In genomic region chr12:56781196-56781595, GRCm38 (mm10) we compare ENCODE assay signal across 13 mouse cellular contexts.
DNase-seq lines count a peak whose midpoint lies in the region; ATAC-seq and TF ChIP-seq lines count a peak whose summit lies in the region.
"Had no signal": no experiment of that assay in that cellular context is flagged by ENCODE, and none has a peak within 500 bp of the region (broad histone marks: within the 10 kb centered on the region; RNA-seq: fewer than 3 reads in every experiment).

No protein-coding gene starts in this region.

- H3K27ac ChIP-seq in limb, embryonic 14.5 days (replicated peaks; ENCODE audit: low read depth, low read length), result no peak overlapping the region
- H3K27ac ChIP-seq in limb, embryonic 10.5 days, result no peak overlapping the region
- H3K27ac ChIP-seq: hindbrain, embryonic 13.5 days; liver, embryonic 12.5 days; macrophage had no signal

- 0 out of 2 replicates have a peak, but pooled peaks cover 3% of the 10 kb centered on the region for H3K4me1 ChIP-seq in limb, embryonic 14.5 days (ENCODE audit: control insufficient read depth, insufficient read depth, low read length)
- no peaks in the 10 kb centered on the region for H3K4me1 ChIP-seq in limb, embryonic 10.5 days
- H3K4me1 ChIP-seq: heart, embryonic 12.5 days; hindbrain, embryonic 13.5 days; liver, embryonic 12.5 days had no signal

- peak; percentile 44; the same call in 1 of the 2 replicates for ATAC-seq in limb, embryonic 14.5 days (ENCODE audit: low FRiP score, low read depth)
- ATAC-seq: CD4-positive, CD25-positive, alpha-beta regulatory T cell, adult 4 months; liver, embryonic 12.5 days had no signal

- H3K9me3 ChIP-seq in limb, embryonic 14.5 days (ENCODE audit: control insufficient read depth, low read length), result no peaks in the 10 kb centered on the region
- H3K9me3 ChIP-seq in limb, embryonic 10.5 days (replicated peaks), result no peaks in the 10 kb centered on the region
- H3K9me3 ChIP-seq: heart, embryonic 12.5 days; hindbrain, embryonic 13.5 days; liver, embryonic 12.5 days had no signal

- no peaks in the 10 kb centered on the region for H3K27me3 ChIP-seq in limb, embryonic 14.5 days (ENCODE audit: control insufficient read depth, insufficient read depth, low read length)
- H3K27me3 ChIP-seq in limb, embryonic 10.5 days (ENCODE audit: low read depth, poor library complexity, severe bottlenecking), result 0 out of 2 replicates have a peak, but pooled peaks cover 2% of the 10 kb centered on the region
- H3K27me3 ChIP-seq: heart, embryonic 12.5 days; hindbrain, embryonic 13.5 days; liver, embryonic 12.5 days had no signal

- peak; percentile 2 for DNase-seq in gastrocnemius, adult 18-20 months (ENCODE audit: low spot score)
- DNase-seq in gastrocnemius, postnatal 25 days, result no peak
- peak; percentile 54 for DNase-seq in limb, embryonic 14.5 days (ENCODE audit: low spot score)
- DNase-seq in limb, embryonic 10.5 days (ENCODE audit: low spot score), result no peak
- peak; percentile 94 for DNase-seq in NIH3T3 (ENCODE audit: low read depth)
- peak; percentile 30 for DNase-seq in layer of hippocampus, adult 9-10 months (ENCODE audit: low spot score)
- no peak for DNase-seq in kidney, postnatal 25 days
- DNase-seq: kidney, adult 2 months had no signal

- 59% methylated on average over 5 of the region's 5 CpGs for WGBS in limb, embryonic 14.5 days
- 88% methylated on average over 5 of the region's 5 CpGs for WGBS in limb, embryonic 10.5 days

- H3K9ac ChIP-seq in limb, embryonic 14.5 days (ENCODE audit: low read depth, low read length, severe bottlenecking), result no peak overlapping the region
- H3K9ac ChIP-seq: heart, embryonic 12.5 days; hindbrain, embryonic 13.5 days; liver, embryonic 12.5 days had no signal

- H3K36me3 ChIP-seq in limb, embryonic 14.5 days (ENCODE audit: control insufficient read depth, insufficient read depth, low read length), result no peaks in the 10 kb centered on the region
- H3K36me3 ChIP-seq in limb, embryonic 10.5 days, result no peaks in the 10 kb centered on the region
- H3K36me3 ChIP-seq: heart, embryonic 12.5 days; hindbrain, embryonic 13.5 days; liver, embryonic 12.5 days had no signal

- no peak overlapping the region for H3K4me3 ChIP-seq in limb, embryonic 14.5 days (replicated peaks; ENCODE audit: low read length)
- H3K4me3 ChIP-seq in limb, embryonic 10.5 days, result no peak overlapping the region
- H3K4me3 ChIP-seq: heart, embryonic 12.5 days; hindbrain, embryonic 13.5 days; liver, embryonic 12.5 days had no signal

- TF ChIP-seq POLR2A in limb, embryonic 14.5 days (IDR thresholded peaks at IDR 0.05; ENCODE audit: borderline replicate concordance, extremely low read depth, insufficient read depth, insufficient read length), result no peak

- no peak overlapping the region for H3K4me2 ChIP-seq in limb, embryonic 14.5 days (replicated peaks; ENCODE audit: low read depth, low read length, severe bottlenecking)
- H3K4me2 ChIP-seq: heart, embryonic 12.5 days; hindbrain, embryonic 13.5 days; liver, embryonic 12.5 days had no signal

Comparison
In these comparisons a context has a peak if more than half of its experiments do, and no peak if none do; other contexts are left out.
1. DNase-seq: peak in gastrocnemius, adult 18-20 months (single experiment), limb, embryonic 14.5 days (single experiment), NIH3T3 (single experiment) and layer of hippocampus, adult 9-10 months (single experiment); none in gastrocnemius, postnatal 25 days (single experiment), limb, embryonic 10.5 days (single experiment) and kidney, postnatal 25 days (0 of 2).